Mouse (Mus musculus) adrenal gland, adult 18-20 months (tissue): ENCODE measurements around the gene Rflnb. TPM values are rescaled to one million over a fixed set of nuclear protein-coding genes. Genes with fewer than 3 reads are reported as not detected.

Source experiments
- DNase-seq, 2 experiments: peaks; one replicate each; pipeline ENCODE4 v3.0.0; 2021 to 2022; ENCODE audit warnings: low spot score in 2 of 2
- long read RNA-seq, 2 experiments: library from polyadenylated mRNA; stranded (forward); transcript quantifications; one replicate each; pipeline ENCODE4 v2.0.0; 2021
- total RNA-seq, 2 experiments: library from RNA; stranded (reverse); gene quantifications; 1 replicate in 1 of 2; 2 replicates in 1 of 2; pipeline ENCODE4 v1.2.3; 2021

Gene Rflnb
- 10 to 100 TPM; 14.2 to 27.1 TPM for total RNA-seq
- long read RNA-seq, experiment 1, transcript Rflnb-201 (3 exons, 3,512 nt) = major isoform, 29 of 33 reads
- long read RNA-seq, experiment 1, partial matches to known transcripts = 3 of 33 reads
- long read RNA-seq, experiment 1, other reads (novel, unspliced or antisense) = 1 of 33 reads
- long read RNA-seq, experiment 2, transcript Rflnb-201 (3 exons, 3,512 nt) = major isoform, 33 of 40 reads
- long read RNA-seq, experiment 2, partial matches to known transcripts = 7 of 40 reads
- long read RNA-seq, experiment 2, other reads (novel, unspliced or antisense) = 0 of 40 reads

- peak; percentile 95 for DNase-seq
These were observed at the start of gene Rflnb for GRCm38 (mm10) chr11:76027139-76028071. TSS of gene Rflnb (minus strand) at chr11:76027782.

DNA sequence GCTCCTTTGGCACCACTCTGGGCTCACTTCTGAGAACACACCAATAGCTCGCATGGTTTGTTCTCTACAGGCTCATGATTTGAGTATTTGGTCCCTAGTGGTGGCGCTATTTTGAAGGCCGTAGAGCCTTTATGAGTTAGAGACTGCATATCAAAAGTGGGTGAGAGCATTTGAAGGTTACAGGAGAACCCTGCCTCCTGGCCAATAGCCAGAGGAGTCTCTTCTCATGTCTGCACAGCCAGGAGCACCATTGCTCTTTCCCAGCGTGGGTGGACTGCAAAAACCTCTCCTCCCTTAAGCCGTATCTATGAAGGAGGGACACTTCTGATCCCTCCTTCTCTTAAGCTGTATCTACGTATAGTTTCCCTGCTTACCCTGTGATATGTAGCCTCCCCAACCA is 49.8 kb upstream of the Rflnb start:
- no peak for DNase-seq

DNA sequence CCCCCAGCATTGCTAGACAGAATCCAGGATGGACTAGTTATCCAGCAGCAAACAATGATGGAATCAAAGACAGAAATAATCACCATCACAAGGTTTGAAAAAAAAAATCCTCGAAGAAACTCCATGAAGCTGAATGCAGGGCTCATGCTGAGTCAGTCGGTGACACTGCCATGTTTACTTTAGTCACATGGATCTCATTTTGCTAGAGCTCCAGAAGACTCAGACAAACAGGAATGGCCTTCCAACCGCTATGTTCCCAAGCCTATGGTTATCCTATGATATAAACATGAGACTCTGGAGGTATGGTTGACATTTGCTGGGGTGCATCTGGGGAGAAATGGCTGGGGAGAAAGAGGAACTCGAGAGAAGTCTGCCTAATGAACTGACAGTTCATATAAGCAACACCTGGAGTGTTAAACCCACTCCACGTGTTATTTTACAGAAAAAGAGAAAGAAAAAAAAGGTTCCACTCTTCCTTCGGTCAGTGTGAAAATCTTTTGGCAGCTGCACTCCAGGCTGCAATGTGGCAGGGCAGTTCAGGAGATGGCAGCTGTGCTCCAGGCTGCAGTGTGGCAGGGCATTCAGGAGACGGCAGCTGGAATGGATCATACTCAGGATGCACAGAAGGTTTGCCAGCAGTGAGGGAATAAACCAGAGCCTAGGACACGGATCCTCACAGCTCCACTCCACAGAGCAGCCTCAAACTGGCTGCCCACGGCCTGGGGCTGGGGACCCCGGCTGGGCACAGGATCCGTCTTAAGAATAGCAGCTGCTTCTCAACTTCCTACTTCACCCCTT is 46.9 kb upstream of the Rflnb start:
- DNase-seq = no peak

- DNase-seq = no peak
These were observed 42.2 kb upstream of the Rflnb start for GRCm38 (mm10) chr11:76069816-76070215.

DNA sequence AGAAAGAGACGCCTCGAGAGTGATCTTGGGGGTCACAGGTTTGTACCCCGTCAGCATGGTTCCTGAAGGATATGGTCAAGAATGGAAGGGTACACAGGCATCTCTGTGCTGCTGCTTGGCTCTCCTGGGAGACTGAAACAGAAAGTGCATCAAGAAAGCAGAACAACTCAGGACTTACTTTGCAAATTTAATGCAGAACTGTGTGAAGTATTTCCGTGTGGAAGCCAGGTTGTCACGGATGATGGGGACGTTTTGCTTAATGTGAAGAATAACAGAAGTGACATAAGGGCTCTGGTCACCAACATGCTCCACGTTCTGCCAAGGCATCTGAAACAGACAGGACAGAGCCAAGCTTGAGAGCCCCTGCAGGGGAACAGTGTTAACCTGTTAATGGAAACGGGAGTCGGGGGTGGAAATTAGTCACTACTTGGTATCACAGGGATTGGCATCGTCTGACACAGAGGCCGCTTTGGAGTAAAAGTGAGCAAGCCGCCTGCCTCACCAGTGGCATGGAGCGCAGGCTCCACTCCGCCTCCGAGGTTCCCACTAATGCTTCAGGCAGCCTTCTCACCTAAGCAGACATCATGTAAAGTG is 39.1 kb upstream of the Rflnb start:
- DNase-seq = no peak

DNA sequence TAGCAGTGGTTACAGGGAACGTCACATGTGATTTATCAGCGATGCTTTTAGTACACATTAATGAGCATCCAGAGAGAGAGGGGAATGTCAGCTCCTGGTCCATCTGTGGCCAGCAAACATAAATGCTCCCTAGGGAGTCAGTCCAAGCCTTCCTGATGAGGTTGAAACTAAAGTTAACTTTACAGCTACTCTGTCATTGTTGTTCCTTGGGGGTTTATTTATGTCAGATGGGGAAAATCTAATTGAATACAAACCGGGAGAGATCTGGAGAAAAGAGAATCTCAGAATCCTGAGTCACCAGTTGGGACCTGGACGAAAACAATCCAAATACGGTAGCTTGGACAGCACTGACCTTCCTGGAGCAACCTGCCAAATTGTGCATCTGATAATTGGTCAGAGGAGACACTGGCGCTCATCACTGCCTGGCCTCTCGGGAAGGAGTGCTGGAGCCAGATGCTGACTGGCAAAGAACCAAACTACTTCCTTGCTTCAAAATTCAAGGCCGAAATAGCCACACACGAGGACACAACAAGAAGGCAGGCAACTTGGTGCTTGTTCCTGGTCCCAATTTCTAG is 38.0 kb upstream of the Rflnb start:
- DNase-seq = no peak

GRCm38 (mm10) chr11:76064411-76064810 is 36.8 kb upstream of the Rflnb start:
- no peak for DNase-seq

DNA sequence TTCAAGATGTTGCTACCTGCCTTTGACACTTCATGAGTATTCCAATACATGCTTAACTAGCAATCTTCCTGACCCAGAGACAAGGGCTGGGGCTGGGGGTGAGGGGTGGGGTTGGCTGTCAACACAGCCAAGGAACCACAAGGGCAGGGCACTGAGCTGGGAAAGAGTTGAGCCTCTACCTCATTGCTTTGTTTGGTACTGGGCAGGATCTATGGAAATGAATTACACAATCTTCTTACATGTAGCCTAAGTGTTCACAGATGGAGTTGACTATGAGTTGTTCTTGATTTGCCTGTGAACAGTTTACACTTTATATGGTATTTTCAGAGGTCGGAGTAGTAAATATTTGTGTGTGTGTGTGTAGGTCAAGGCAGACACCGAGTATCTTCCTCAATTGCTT is 33.3 kb upstream of the Rflnb start:
- no peak for DNase-seq

DNA sequence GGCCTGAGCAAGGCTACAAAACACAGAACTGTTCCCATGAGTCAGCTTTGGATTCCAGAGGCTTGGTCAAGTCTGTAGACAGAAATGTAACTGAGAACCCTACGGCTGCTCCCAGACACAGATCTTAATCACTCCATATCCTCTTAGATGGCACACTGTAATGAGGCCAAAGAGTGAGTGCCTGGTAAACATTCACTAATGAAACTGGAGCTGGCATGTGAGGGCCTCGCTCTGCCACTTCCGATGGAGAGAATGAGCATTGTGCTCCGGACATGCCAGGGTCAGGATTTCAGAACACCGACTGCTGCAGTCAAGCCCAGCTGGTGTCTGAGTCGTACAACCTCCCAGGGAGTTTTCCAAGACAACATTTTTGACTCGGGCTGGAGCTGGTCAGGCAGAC is 32.4 kb upstream of the Rflnb start:
- no peak for DNase-seq

- no peak for DNase-seq
These were observed 28.9 kb upstream of the Rflnb start for GRCm38 (mm10) chr11:76056487-76056886.

GRCm38 (mm10) chr11:76052496-76052895 is 24.9 kb upstream of the Rflnb start:
- DNase-seq = no peak

DNA sequence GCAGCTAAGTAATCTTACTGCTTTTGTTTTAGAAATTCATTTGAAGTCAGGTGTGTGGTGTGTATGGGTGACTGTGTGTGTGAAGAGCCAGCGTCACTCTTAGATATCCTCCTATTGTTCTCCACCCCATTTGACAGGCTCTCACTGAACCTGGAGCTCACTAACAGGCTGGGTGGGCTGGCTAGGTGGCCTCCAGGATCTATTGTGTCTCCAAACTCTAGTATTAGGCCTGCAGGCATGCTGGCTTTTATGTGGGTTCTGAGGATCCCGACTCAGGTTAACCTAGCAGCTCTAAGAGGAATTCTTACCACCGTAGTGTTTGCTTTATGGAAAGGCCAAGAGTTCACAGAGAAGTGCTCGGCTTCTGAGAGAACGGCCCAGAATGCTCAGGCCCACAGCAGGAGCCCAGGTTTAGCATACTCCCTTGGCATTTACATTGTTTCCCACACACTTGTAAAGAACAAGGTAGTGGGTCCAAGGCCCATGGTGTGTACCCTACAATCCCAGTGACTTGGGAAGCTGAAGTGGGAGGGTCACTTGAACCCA is 23.5 kb upstream of the Rflnb start:
- DNase-seq = no peak

DNA sequence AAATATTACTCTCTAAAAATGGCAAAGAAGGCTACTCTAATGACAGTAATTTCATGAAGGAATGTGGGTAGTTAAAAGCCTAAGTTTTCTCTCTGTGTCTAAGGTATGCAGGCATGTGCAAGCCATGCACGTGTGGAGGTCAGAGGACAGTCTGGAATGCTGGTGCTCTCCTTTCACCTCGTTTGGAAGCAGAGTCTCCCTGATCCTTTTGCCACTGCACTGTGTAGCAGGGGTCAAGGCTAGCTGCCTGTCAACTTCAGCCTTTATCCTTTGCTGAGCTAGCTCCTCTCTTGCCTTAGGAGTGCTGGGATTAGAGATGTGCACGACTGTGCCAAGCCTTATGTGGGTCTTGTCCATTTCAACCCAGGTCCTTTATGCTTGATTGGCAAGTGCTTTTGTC is 22.9 kb upstream of the Rflnb start:
- DNase-seq = no peak

GRCm38 (mm10) chr11:76045367-76045766 is 17.8 kb upstream of the Rflnb start:
- no peak for DNase-seq

DNA sequence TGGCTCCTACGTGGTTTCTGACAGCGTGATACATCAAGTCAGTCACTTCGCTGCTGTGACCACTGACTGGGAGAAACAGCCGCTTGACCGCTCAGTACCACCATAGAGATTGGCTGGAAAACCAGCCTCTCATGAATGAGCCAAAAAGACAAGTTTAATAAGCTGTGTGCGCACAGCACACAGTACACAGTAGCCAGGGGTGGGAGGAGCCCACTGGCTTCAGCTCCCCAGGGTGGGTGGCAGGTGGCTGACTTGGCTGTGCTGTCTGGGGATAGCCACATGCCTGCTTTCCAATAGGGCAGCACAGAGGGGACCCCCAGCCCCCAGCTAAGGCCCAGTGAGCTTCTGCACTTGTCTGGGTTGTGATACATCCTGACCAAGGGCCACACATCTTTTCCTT is 16.9 kb upstream of the Rflnb start:
- DNase-seq = no peak

- DNase-seq = no peak
These were observed 15.3 kb upstream of the Rflnb start for GRCm38 (mm10) chr11:76042882-76043281.

- DNase-seq = no peak
These were observed 14.6 kb upstream of the Rflnb start for GRCm38 (mm10) chr11:76042041-76042638.

DNA sequence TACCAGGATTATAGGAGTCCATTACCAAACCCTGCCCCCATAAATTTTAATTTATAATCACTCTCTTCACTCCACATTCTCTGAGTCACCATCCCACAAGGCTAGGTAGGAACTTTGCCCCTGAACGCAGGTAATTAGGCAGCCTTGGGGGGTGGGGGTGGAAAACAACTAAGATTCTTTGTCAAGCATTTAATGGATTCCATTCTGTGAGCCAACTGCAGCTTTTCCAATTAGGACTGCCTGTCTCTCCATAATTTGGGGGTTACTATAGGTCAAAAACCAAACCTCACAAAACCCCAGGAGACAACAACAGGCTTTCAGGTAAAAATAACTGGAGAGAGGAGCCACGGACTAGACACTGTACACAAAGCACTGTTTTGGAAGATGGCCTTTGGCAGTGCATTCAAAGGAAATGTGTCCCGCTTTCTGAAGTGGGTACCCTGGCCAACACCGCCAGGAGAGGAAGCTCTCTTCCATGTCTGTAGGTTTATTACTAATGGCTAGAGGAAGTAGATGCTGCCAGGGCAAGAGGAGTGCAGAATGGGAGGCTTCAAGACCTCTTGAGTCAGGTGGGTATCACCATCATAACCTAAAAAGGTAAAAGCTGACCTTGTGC is 13.3 kb upstream of the Rflnb start:
- DNase-seq = no peak

- DNase-seq = no peak
These were observed 12.5 kb upstream of the Rflnb start for GRCm38 (mm10) chr11:76040106-76040505.
